Mouse (Mus musculus): ENCODE measurements around the gene Olfr1141.

Gene Olfr1141

GRCm38 (mm10) chr2:87753891-87754290 lies at the start of gene Olfr1141:
Gene Olfr1141 (minus strand): TSS chr2:87753991.
- no peak for DNase-seq (ENCODE audit: low read depth)

GRCm38 (mm10) chr2:87800292-87800691 lies 46.5 kb upstream of the Olfr1141 start, which contains the start of gene Olfr1143:
Gene Olfr1143 (plus strand): TSS chr2:87800592.
- DNase-seq (ENCODE audit: low read depth), result no peak

DNA sequence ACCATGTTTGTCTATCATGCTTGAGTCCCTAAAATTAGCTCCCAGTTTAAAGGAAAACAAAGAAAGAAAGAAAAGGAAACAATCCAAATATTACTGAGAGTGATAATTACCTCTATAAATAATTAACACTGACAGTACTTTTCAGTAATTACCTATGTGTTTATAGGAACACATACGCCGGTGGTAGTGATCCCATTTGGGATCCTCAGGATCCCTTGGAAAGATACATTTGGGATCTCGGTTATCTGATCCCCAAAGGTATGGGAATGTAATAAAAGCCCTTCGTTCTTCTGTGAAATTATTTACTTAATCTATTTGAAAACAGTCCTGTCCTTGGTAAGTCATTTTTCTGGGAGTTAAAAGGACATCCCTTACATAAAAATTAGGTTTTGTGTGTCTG lies 25.4 kb upstream of the Olfr1141 start, which contains the start of gene Olfr152:
Gene Olfr152 (plus strand): TSS at position 301 of the 400 bp plus-strand sequence.
- no peak for DNase-seq (ENCODE audit: low read depth)

DNA sequence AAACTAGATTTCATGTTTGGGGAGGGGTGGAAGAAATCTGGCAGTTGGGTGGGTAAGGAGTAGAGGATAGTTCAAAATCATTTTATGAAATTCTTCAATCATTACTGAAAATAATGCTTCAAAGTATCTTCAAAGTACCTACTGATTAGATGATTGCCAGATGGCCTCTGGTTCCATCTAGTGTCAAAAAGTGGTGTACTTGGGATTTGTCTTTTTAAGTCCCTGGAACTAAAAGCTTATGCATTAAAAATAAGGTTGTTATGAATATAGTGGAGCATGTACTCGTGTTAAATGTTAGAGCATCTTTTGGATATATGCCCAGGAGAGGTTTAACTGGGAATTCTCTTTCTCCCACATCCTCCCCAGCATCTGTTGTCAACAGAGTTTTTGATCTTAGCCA lies 22.4 kb upstream of the Olfr1141 start:
- no peak for DNase-seq (ENCODE audit: low read depth)

GRCm38 (mm10) chr2:87743452-87743851 lies 10.3 kb downstream of the Olfr1141 start, which contains the start of gene Olfr1140:
Gene Olfr1140 (plus strand): TSS chr2:87743752.
- no peak for DNase-seq (ENCODE audit: low read depth)

DNA sequence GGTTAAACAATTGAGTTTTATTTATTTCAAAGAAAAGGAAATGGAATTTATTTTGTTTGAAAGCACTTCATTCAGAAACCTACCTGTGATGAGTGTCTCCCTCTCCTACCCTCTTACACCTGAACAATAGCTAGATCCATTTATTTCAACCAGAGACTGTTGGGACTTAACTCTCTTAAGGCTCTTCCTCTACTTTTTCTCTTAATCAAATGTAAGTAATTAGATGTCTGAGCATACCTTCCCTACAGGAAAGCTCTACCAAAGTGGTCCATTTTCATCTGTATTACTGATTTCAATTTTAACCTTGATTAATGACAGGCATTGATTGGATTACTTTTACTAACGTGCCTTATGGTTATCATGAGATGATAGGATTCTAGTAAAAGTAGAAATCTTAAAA lies 13.9 kb downstream of the Olfr1141 start, which contains the start of gene Olfr1138:
Gene Olfr1138 (minus strand): TSS at position 101 of the 400 bp plus-strand sequence.
- DNase-seq (ENCODE audit: low read depth), result no peak

DNA sequence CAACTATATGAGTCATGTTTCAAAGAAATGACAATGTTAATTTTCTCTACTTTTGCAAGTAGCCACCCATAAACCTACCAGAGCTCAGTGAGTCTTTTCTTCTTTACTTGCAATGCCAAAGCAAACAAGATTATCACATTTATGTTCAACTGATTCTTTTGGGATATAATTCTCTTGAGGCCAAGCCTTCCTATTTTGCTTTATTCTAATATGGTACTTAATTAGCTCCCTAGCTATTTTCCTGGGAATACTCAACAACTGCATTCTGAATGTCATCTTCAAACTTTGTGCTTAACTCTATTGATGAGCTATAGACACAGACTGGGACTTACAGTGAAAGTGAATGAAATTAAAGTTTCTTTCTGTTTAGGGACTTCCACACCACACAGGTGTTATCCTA lies 40.7 kb downstream of the Olfr1141 start, which contains the start of gene Olfr1137:
Gene Olfr1137 (minus strand): TSS at position 101 of the 400 bp plus-strand sequence.
- no peak for DNase-seq (ENCODE audit: low read depth)
